ENCODE assay signal across 8 mouse cellular contexts in the genomic region with DNA sequence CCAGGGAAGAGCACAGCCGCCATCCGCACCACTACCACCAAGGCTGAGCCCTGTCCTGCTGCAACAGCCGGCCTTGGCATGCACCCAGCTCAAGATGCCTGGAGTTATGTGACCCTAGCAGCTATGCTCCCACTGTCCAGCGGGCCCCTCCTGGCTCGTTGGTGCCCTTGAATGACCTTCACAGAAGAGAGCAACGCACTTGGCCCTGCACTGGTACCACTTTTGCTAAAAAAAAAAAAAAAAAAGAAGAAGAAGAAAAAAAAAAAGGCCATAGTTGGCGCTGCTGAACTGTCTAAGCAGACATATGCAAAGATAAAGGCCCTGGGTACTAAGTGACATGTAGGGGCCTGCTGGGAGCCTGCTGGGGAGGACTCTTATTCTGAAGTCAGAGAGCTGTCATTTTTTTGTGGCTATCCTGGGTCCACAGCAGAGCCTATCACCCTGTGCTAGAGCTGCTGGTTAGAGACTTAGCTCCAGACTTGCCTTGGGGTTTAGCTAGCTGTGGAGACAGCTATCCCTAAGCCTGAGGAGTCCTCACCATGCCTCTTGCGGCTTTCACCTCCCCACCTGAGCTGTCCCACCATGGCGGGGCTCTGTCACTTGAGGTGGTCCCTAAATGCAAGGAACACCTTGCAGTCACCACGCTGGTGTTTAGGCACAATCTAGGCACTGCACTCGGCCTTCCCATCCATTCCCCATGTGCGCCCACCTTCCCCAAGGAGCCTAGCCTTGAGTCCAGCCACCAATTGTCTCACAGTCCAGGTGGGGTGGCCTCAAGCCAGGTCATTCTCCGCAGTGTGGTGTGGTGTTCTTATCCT. TPM values are rescaled to one million over a fixed set of nuclear protein-coding genes. Genes with fewer than 3 reads are reported as not detected.
A peak's percentile ranks its signal among the peaks of the same experiment; 100 is the strongest.
DNase-seq lines count a peak whose midpoint lies in the region; ATAC-seq and TF ChIP-seq lines count a peak whose summit lies in the region.

No protein-coding gene starts in this region.

- no peak for TF ChIP-seq POLR2A in CH12.LX (IDR thresholded peaks at IDR 0.05; ENCODE audit: low read depth, low read length)

- H3K9me3 ChIP-seq in CH12.LX (replicated peaks; ENCODE audit: low read length): no peaks in the 10 kb centered on the region
- no peaks in the 10 kb centered on the region for H3K9me3 ChIP-seq in intestine, embryonic 15.5 days
- H3K9me3 ChIP-seq in liver, embryonic 16.5 days (replicated peaks; ENCODE audit: control insufficient read depth, low read length): no peaks in the 10 kb centered on the region

- ATAC-seq in common myeloid progenitor, adult 5-6 weeks (replicated peaks; ENCODE audit: low read depth, poor library complexity, severe bottlenecking): peak; percentile 94
- peak; percentile 57 for ATAC-seq in intestine, embryonic 15.5 days
- ATAC-seq in liver, embryonic 16.5 days (ENCODE audit: low read depth): peak; percentile 80

- dilution Hi-C loops in CH12.LX (cut with MboI; ENCODE audit: extremely low pct_ligation_motif_present, extremely low pct_unique_long_range_greater_than_20kb, low sequenced_read_pairs): no loop called here

- TF ChIP-seq CTCF in CH12.LX (conservative IDR thresholded peaks at IDR 0.05 in 1 of 2, IDR thresholded peaks at IDR 0.05 in 1 of 2; ENCODE audit: low read depth in 2 of 2, low read length in 2 of 2): no peak

- H3K4me1 ChIP-seq in CH12.LX (ENCODE audit: control insufficient read depth in 1 of 2, insufficient read depth in 2 of 2): peaks cover 11 to 28% of the 10 kb centered on the region in 2 experiments
- no peaks in the 10 kb centered on the region; the same call in 1 of the 2 replicates for H3K4me1 ChIP-seq in intestine, embryonic 15.5 days (replicated peaks)
- peaks cover 14% of the 10 kb centered on the region for H3K4me1 ChIP-seq in liver, embryonic 16.5 days (ENCODE audit: control insufficient read depth, low read depth, low read length)

- H3K27ac ChIP-seq in CH12.LX (ENCODE audit: insufficient read depth, low read depth): no peak overlapping the region
- H3K27ac ChIP-seq in intestine, embryonic 15.5 days: no peak overlapping the region
- no peak overlapping the region; the same call in 1 of the 2 replicates for H3K27ac ChIP-seq in liver, embryonic 16.5 days (ENCODE audit: low read length)

- H3K4me3 ChIP-seq in CH12.LX (replicated peaks in 1 of 3; ENCODE audit: low read depth in 2 of 3, low read length in 2 of 3, poor library complexity in 1 of 3): no peak overlapping the region
- no peak overlapping the region for H3K4me3 ChIP-seq in intestine, embryonic 15.5 days (replicated peaks)
- H3K4me3 ChIP-seq in liver, embryonic 16.5 days (ENCODE audit: low read depth, low read length): 0 out of 2 replicates have a peak overlapping the region, but pooled peaks have one; percentile 14

- no peak for TF ChIP-seq EP300 in CH12.LX (IDR thresholded peaks at IDR 0.05; ENCODE audit: low read length)

- TF ChIP-seq RAD21 in CH12.LX (IDR thresholded peaks at IDR 0.05; ENCODE audit: low read depth, low read length): no peak

- in situ Hi-C loops in CH12.LX (cut with MboI; ENCODE audit: low pct_ligation_motif_present, low pct_unique_long_range_greater_than_20kb, low sequenced_read_pairs): loop anchor here (5.0 kb wide), 1 partner anchor 33 kb away; no protein-coding TSS in a partner anchor

- WGBS in intestine, embryonic 15.5 days: 58% methylated on average over 13 of the region's 13 CpGs
- 33% methylated on average over 13 of the region's 13 CpGs for WGBS in liver, embryonic 16.5 days (ENCODE audit: insufficient replicate concordance)

- DNase-seq in heart, adult 11 months: peak; percentile 93
- DNase-seq in heart, adult 9 months (ENCODE audit: low spot score in 2 of 2): no peak
- DNase-seq in CH12.LX (ENCODE audit: extremely low read depth): peak; percentile 49
- DNase-seq in layer of hippocampus, adult 11-12 months (ENCODE audit: low spot score): no peak
- no peak for DNase-seq in right cerebral cortex, postnatal 10 days (ENCODE audit: low spot score in 2 of 2)

- H3K27me3 ChIP-seq in CH12.LX (replicated peaks): no peaks in the 10 kb centered on the region
- no peaks in the 10 kb centered on the region for H3K27me3 ChIP-seq in intestine, embryonic 15.5 days (replicated peaks)
- no peaks in the 10 kb centered on the region for H3K27me3 ChIP-seq in liver, embryonic 16.5 days (ENCODE audit: control insufficient read depth, insufficient read depth, low read depth, low read length)

- no peak overlapping the region for H3K4me2 ChIP-seq in CH12.LX (ENCODE audit: insufficient read depth, low read depth, poor library complexity, severe bottlenecking)
- no peak overlapping the region for H3K4me2 ChIP-seq in intestine, embryonic 15.5 days (replicated peaks)
- H3K4me2 ChIP-seq in liver, embryonic 16.5 days (ENCODE audit: low read depth, low read length): peak overlapping the region; percentile 30

- no peak overlapping the region for H3K9ac ChIP-seq in CH12.LX (ENCODE audit: insufficient read depth, low read depth)
- no peak overlapping the region for H3K9ac ChIP-seq in intestine, embryonic 15.5 days
- peak overlapping the region; percentile 21; the same call in 1 of the 2 replicates for H3K9ac ChIP-seq in liver, embryonic 16.5 days (ENCODE audit: low read depth, low read length)

- no peaks in the 10 kb centered on the region for H3K79me2 ChIP-seq in CH12.LX (replicated peaks; ENCODE audit: control insufficient read depth, extremely low read depth, insufficient read depth, poor library complexity, severe bottlenecking)

- H3K36me3 ChIP-seq in CH12.LX (replicated peaks in 1 of 2; ENCODE audit: control insufficient read depth in 1 of 2, insufficient read depth in 1 of 2, low read length in 1 of 2): peaks cover 44 to 71% of the 10 kb centered on the region in 2 experiments
- H3K36me3 ChIP-seq in intestine, embryonic 15.5 days: 0 out of 2 replicates have a peak, but pooled peaks cover 18% of the 10 kb centered on the region
- no peaks in the 10 kb centered on the region for H3K36me3 ChIP-seq in liver, embryonic 16.5 days (ENCODE audit: control insufficient read depth, insufficient read depth)

TF ChIP-seq in CH12.LX, 34 proteins besides CTCF, POLR2A, EP300 and RAD21:
- TF ChIP-seq MAZ (IDR thresholded peaks at IDR 0.05; ENCODE audit: low read depth, low read length) (no peak), SIN3A (IDR thresholded peaks at IDR 0.05; ENCODE audit: low read length) (no peak), POLR2AphosphoS2 (IDR thresholded peaks at IDR 0.05; ENCODE audit: low read depth, low read length) (no peak), ZNF384 (IDR thresholded peaks at IDR 0.05; ENCODE audit: low read depth, low read length) (peak; percentile 96)
TF ChIP-seq in CH12.LX: peak in this region for 1.

RNA-seq across cellular contexts. Expression of a gene that starts 5.4 kb away (rescaled TPM):
- total RNA-seq in CH12.LX (2012; rRNA removed): 42.1 and 50.5 TPM in 2 replicates
- total RNA-seq in CH12.LX (2014; rRNA removed): 64.0 and 69.3 TPM in 2 replicates
- polyA plus RNA-seq in CH12.LX (2012; ENCODE audit: insufficient read length, low read depth): 42.0 and 47.1 TPM in 2 replicates
- total RNA-seq in common myeloid progenitor, adult 5-6 weeks (2017): 20.7 and 22.1 TPM in 2 replicates
- polyA plus RNA-seq in intestine, embryonic 15.5 days (2015; fragmentation: Nextera tagmentation; extraction: Ambion mirVana): 62.7 and 69.6 TPM in 2 replicates
- 34.8 and 36.9 TPM in 2 replicates for polyA plus RNA-seq in liver, embryonic 16.5 days (2015; fragmentation: Nextera tagmentation; extraction: Ambion mirVana)

RNA-seq across cellular contexts. Expression of a gene that starts 12.4 kb away (rescaled TPM):
- total RNA-seq in CH12.LX (2012; rRNA removed): 16.3 and 18.4 TPM in 2 replicates
- 14.1 and 14.6 TPM in 2 replicates for total RNA-seq in CH12.LX (2014; rRNA removed)
- 17.3 and 17.6 TPM in 2 replicates for polyA plus RNA-seq in CH12.LX (2012; ENCODE audit: insufficient read length, low read depth)
- 13.6 and 21.3 TPM in 2 replicates for total RNA-seq in common myeloid progenitor, adult 5-6 weeks (2017)
- polyA plus RNA-seq in intestine, embryonic 15.5 days (2015; fragmentation: Nextera tagmentation; extraction: Ambion mirVana): 39.2 and 40.2 TPM in 2 replicates
- polyA plus RNA-seq in liver, embryonic 16.5 days (2015; fragmentation: Nextera tagmentation; extraction: Ambion mirVana): 7.2 and 8.6 TPM in 2 replicates

RNA-seq across cellular contexts. Expression of a gene that starts 18.9 kb away (rescaled TPM):
- total RNA-seq in CH12.LX (2012; rRNA removed) (40.2 and 40.8 TPM in 2 replicates), CH12.LX (2014; rRNA removed) (21.5 and 21.9 TPM in 2 replicates)
- polyA plus RNA-seq in CH12.LX (2012; ENCODE audit: insufficient read length, low read depth): 29.7 and 31.7 TPM in 2 replicates
- 13.5 and 13.9 TPM in 2 replicates for total RNA-seq in common myeloid progenitor, adult 5-6 weeks (2017)
- polyA plus RNA-seq in intestine, embryonic 15.5 days (2015; fragmentation: Nextera tagmentation; extraction: Ambion mirVana): 32.7 and 33.2 TPM in 2 replicates
- polyA plus RNA-seq in liver, embryonic 16.5 days (2015; fragmentation: Nextera tagmentation; extraction: Ambion mirVana): 6.6 and 8.7 TPM in 2 replicates

RNA-seq across cellular contexts. Expression of a gene that starts 30.7 kb away (rescaled TPM):
- total RNA-seq in CH12.LX (2012; rRNA removed) (23.1 and 24.2 TPM in 2 replicates), CH12.LX (2014; rRNA removed) (40.2 and 40.6 TPM in 2 replicates)
- polyA plus RNA-seq in CH12.LX (2012; ENCODE audit: insufficient read length, low read depth): 32.1 and 32.3 TPM in 2 replicates
- total RNA-seq in common myeloid progenitor, adult 5-6 weeks (2017): 28.2 and 41.0 TPM in 2 replicates
- polyA plus RNA-seq in intestine, embryonic 15.5 days (2015; fragmentation: Nextera tagmentation; extraction: Ambion mirVana): 85.6 and 87.3 TPM in 2 replicates
- 43.2 and 46.0 TPM in 2 replicates for polyA plus RNA-seq in liver, embryonic 16.5 days (2015; fragmentation: Nextera tagmentation; extraction: Ambion mirVana)

RNA-seq across cellular contexts. Expression of a gene that starts 30.7 kb away (rescaled TPM):
- 173 and 195 TPM in 2 replicates for total RNA-seq in CH12.LX (2012; rRNA removed)
- total RNA-seq in CH12.LX (2014; rRNA removed): 224 and 268 TPM in 2 replicates
- 200 and 270 TPM in 2 replicates for polyA plus RNA-seq in CH12.LX (2012; ENCODE audit: insufficient read length, low read depth)
- 151 and 194 TPM in 2 replicates for total RNA-seq in common myeloid progenitor, adult 5-6 weeks (2017)
- 383 and 386 TPM in 2 replicates for polyA plus RNA-seq in intestine, embryonic 15.5 days (2015; fragmentation: Nextera tagmentation; extraction: Ambion mirVana)
- 176 and 206 TPM in 2 replicates for polyA plus RNA-seq in liver, embryonic 16.5 days (2015; fragmentation: Nextera tagmentation; extraction: Ambion mirVana)

Comparison
In these comparisons a context has a peak if more than half of its experiments do, and no peak if none do; other contexts are left out.
1. DNase-seq: peak in heart, adult 11 months (single experiment) and CH12.LX (single experiment); none in heart, adult 9 months (0 of 2), layer of hippocampus, adult 11-12 months (single experiment) and right cerebral cortex, postnatal 10 days (0 of 2).
2. Peak in every context shown above with its lines, with median percentiles within 50 percentile points of each other: ATAC-seq.